Comparison of ENCODE assay signal across 8 mouse cellular contexts in the genomic region with DNA sequence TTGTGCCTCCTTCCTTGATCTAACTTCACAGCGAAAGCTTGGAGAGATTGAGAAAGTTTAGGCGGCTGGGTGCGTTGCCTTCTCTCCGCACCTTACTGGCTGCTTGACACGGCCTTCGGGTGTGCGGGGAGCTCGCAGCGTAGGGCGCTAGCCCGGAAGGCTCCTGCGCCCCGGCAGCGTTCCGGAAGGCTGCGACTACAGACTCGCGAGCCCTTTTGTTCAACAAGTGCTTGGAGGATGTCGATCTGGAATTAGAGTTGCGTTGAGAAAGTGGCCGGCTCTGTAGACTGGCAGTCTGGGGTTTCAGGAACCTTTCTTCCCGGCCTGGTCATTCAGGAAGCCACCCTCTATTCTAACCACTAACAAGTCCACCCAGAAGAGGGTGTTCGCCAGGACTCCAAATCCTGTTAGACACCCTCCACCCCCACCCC. TPM values are rescaled to one million over a fixed set of nuclear protein-coding genes. Genes with fewer than 3 reads are reported as not detected.
A peak's percentile ranks its signal among the peaks of the same experiment; 100 is the strongest.
DNase-seq lines count a peak whose midpoint lies in the region; ATAC-seq and TF ChIP-seq lines count a peak whose summit lies in the region.

No protein-coding gene starts in this region.

- peak overlapping the region; percentile 72; the same call in 1 of the 2 replicates for H3K9ac ChIP-seq in forebrain, postnatal 0 days
- peak overlapping the region; percentile 69 for H3K9ac ChIP-seq in intestine, embryonic 15.5 days
- peak overlapping the region; percentile 78 for H3K9ac ChIP-seq in lung, embryonic 15.5 days

- H3K9me3 ChIP-seq in forebrain, postnatal 0 days (ENCODE audit: low read length): no peaks in the 10 kb centered on the region
- no peaks in the 10 kb centered on the region for H3K9me3 ChIP-seq in intestine, embryonic 15.5 days
- no peaks in the 10 kb centered on the region for H3K9me3 ChIP-seq in lung, embryonic 15.5 days

- H3K4me2 ChIP-seq in forebrain, postnatal 0 days (ENCODE audit: low read depth): peak overlapping the region; percentile 97
- peak overlapping the region; percentile 93 for H3K4me2 ChIP-seq in intestine, embryonic 15.5 days (replicated peaks)
- H3K4me2 ChIP-seq in lung, embryonic 15.5 days: peak overlapping the region; percentile 95

- H3K4me3 ChIP-seq in forebrain, postnatal 0 days (ENCODE audit: low read depth, low read length): peak overlapping the region; percentile 72
- peak overlapping the region; percentile 65 for H3K4me3 ChIP-seq in intestine, embryonic 15.5 days (replicated peaks)
- peak overlapping the region; percentile 87 for H3K4me3 ChIP-seq in lung, embryonic 15.5 days

- TF ChIP-seq CTCF in forebrain, postnatal 0 days (IDR thresholded peaks at IDR 0.05; ENCODE audit: low read depth): no peak

- ATAC-seq in forebrain, postnatal 0 days: no peak
- no peak for ATAC-seq in intestine, embryonic 15.5 days
- ATAC-seq in lung, embryonic 15.5 days (ENCODE audit: borderline replicate concordance, extremely low read depth, low FRiP score, low TSS enrichment): no peak

- DNase-seq in layer of hippocampus, postnatal 36 days: peak; percentile 18
- DNase-seq in layer of hippocampus, postnatal 14 days (ENCODE audit: low spot score in 2 of 2): no peak
- peak; percentile 48 for DNase-seq in adrenal gland, postnatal 14 days
- DNase-seq in forebrain, postnatal 0 days: peak; percentile 17
- DNase-seq in retina, postnatal 1 day: peak; percentile 32
- DNase-seq in frontal cortex, adult 2 months (ENCODE audit: extremely low spot score in 1 of 2, low spot score in 1 of 2): no peak

- H3K27ac ChIP-seq in forebrain, postnatal 0 days (ENCODE audit: low read depth, low read length): no peak overlapping the region
- peak overlapping the region; percentile 45; the same call in 1 of the 2 replicates for H3K27ac ChIP-seq in intestine, embryonic 15.5 days
- H3K27ac ChIP-seq in lung, embryonic 15.5 days: peak overlapping the region; percentile 66

- no peaks in the 10 kb centered on the region; the same call in 1 of the 2 replicates for H3K27me3 ChIP-seq in forebrain, postnatal 0 days (ENCODE audit: insufficient read depth, low read length)
- H3K27me3 ChIP-seq in intestine, embryonic 15.5 days (replicated peaks): no peaks in the 10 kb centered on the region
- no peaks in the 10 kb centered on the region; the same call in 1 of the 2 replicates for H3K27me3 ChIP-seq in lung, embryonic 15.5 days

- H3K36me3 ChIP-seq in forebrain, postnatal 0 days (ENCODE audit: insufficient read depth): no peaks in the 10 kb centered on the region
- H3K36me3 ChIP-seq in intestine, embryonic 15.5 days: no peaks in the 10 kb centered on the region
- no peaks in the 10 kb centered on the region for H3K36me3 ChIP-seq in lung, embryonic 15.5 days

- WGBS in forebrain, postnatal 0 days: 2% methylated on average over 23 of the region's 23 CpGs
- under 1% methylated on average over 23 of the region's 23 CpGs for WGBS in intestine, embryonic 15.5 days
- WGBS in lung, embryonic 15.5 days: under 1% methylated on average over 23 of the region's 23 CpGs

- H3K4me1 ChIP-seq in forebrain, postnatal 0 days (ENCODE audit: insufficient read depth): no peaks in the 10 kb centered on the region
- peaks cover 27% of the 10 kb centered on the region for H3K4me1 ChIP-seq in intestine, embryonic 15.5 days (replicated peaks)
- peaks cover 22% of the 10 kb centered on the region for H3K4me1 ChIP-seq in lung, embryonic 15.5 days

RNA-seq across cellular contexts. Expression of a gene that starts 1.2 kb away (rescaled TPM):
- total RNA-seq in layer of hippocampus, postnatal 36 days (2021): 10 to 100 TPM; 59.3 to 61.3 TPM
- total RNA-seq in layer of hippocampus, postnatal 14 days (2021): 10 to 100 TPM; 41.1 to 45.4 TPM
- 26.8 and 33.4 TPM in 2 replicates for total RNA-seq in adrenal gland, postnatal 14 days (2021)
- 27.7 and 46.9 TPM in 2 replicates for total RNA-seq in forebrain, postnatal 0 days (2014; rRNA removed)
- 47.1 and 76.7 TPM in 2 replicates for polyA plus RNA-seq in forebrain, postnatal 0 days (2015; fragmentation: Nextera tagmentation; extraction: Ambion mirVana)
- polyA plus RNA-seq in intestine, embryonic 15.5 days (2015; fragmentation: Nextera tagmentation; extraction: Ambion mirVana): 46.7 and 53.5 TPM in 2 replicates
- polyA plus RNA-seq in lung, embryonic 15.5 days (2015; fragmentation: Nextera tagmentation; extraction: Ambion mirVana): 62.0 and 72.2 TPM in 2 replicates
- polyA plus RNA-seq in frontal cortex, adult 2 months (2012; rRNA removed): 56.7 and 80.5 TPM in 2 replicates

Comparison
In these comparisons a context has a peak if more than half of its experiments do, and no peak if none do; other contexts are left out.
1. DNase-seq: peak in layer of hippocampus, postnatal 36 days (2 of 2), adrenal gland, postnatal 14 days (single experiment), forebrain, postnatal 0 days (single experiment) and retina, postnatal 1 day (single experiment); none in layer of hippocampus, postnatal 14 days (0 of 2) and frontal cortex, adult 2 months (0 of 2).
2. Peak in every context shown above with its lines, with median percentiles within 50 percentile points of each other: H3K4me2 ChIP-seq, H3K4me3 ChIP-seq and H3K9ac ChIP-seq.